Mouse (Mus musculus) ovary, postnatal 10 days (tissue): ENCODE results near the gene Car5a.

ENCODE experiments used
- DNase-seq: peaks from one replicate; pipeline ENCODE4 v3.0.0; 2022; ENCODE audit warnings: low spot score

The Car5a gene

DNA sequence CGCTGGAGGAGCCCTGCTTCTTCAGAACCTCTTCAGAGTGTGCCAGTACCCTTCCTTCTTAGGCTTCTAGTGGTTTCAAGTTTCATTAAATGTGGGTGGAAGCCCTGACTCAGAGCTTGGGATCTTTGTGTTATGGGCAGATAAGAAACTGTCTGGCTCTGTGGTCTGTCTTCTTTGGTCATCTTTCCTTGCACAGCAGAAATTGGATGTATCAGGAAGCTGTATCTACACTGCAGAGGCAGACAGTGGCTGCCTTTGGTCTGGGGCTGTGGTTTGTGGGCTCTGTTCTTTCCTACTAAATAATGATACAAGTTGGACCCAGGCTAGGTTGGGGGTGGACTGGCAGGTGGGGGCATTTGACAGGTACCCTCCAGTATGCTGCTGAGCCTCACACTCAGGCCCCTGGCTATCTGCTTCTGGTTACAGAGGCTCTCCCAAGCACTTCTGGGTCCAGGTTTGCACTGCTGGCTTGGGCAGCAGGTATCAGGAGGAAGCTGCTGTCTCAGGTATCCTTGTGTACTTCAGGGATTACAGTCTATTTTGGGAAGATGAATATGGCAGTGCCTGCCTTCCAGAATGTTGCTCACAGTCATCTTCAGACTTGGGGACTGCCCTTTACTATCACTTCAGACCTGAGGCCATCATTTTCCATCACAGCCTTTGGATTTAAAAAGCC lies 11.3 kb upstream of the Car5a start:
- no peak for DNase-seq

DNA sequence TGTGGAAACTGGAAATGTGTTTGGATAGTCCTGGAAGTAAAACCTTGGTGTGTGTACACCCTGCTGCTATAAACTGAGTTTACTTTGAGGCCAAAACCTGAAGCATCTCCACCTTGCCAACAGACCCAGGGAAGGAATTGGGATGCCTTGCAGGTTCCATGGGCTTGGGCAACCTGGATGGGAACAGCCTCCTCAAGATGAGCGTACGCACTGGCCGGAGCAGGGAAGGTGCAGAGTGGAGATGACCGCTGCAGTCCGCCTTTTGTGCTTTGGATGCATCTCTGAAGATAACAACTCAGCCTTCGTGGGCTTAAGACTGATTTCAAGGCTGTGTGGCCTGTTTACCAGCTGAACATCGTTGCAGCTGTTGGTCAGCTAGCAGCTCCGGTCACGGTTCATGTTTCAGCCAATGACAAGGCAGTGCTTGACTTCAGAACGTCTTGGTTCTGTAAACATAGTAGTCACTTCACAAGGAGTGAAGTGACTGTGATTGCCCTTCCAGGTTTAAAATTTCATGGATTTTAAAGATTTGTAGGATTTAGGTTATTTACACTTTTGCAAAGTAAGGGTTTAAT lies 10.4 kb upstream of the Car5a start:
- no peak for DNase-seq

DNA sequence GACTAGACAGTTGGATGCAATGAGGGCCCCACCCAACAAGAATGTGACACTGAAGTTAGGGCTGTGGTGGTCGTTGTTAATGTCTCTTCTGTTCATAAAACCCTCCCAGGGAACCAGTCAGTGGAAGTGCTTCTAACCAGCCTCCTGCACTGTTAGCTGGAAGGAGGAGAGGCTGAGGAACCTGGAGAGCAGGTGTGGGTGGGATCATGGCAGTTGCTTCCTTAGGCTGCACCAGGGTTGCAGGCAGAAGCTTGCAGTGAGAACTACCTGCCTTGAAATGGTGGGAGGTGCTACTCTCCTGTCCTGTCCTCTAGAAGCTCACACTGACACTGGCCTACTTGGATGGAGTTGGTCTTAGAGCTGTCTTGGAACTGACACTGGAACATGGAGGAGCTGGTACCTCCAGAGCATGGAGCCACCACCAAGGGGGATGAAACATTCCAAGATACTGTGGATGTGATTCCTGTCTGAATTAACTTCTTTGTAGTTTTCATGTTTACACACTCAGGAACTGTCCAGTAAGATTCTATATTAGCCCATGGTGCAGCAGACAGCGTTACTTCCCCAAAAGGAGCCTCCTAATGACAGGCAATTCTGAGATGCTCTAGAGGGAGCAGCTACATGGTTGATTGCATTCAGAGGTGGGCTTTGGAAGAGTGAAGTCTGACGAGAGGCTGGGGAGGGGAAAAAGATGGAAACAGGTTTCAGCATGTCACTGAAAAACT lies 9.3 kb upstream of the Car5a start:
- DNase-seq = no peak

DNA sequence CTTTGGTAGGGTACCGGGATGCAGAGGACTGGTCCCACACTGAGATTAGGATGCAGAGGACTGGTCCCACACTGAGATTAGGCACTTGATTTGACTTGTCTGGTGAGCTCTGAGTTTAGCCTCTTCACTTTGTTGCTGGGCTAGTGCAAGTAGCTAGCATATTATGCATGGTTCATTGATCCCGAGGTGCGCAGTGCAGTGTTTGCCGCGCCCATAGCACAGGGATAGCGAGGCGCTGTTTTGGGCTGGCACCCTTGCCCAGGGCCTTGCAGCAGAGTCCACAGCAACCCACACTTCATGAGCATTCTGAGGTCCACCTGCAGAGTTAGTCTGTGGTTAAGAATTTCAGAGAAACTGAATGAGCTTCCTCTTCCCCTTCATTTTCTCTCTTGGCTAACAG lies 8.1 kb upstream of the Car5a start:
- no peak for DNase-seq

DNA sequence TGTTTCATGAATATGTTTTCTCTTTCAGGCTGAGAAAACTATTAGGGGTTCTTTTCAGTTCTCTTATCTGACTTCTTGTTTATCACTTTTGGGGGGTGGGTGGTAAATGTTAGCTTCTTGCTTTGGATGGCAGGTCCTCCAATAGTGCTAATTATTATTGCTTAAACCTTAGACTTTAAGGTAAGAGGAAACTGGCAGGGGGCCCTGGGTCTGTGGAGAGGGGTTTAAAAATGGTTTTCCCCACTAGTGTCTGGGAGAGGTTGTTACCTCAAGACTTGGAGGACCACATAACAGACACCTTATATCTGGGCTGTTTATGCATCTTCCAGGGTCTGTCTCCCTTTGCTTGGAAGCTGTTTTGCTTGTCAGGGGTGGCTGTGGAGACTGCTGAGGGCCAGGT lies 7.4 kb upstream of the Car5a start:
- DNase-seq = no peak

DNA sequence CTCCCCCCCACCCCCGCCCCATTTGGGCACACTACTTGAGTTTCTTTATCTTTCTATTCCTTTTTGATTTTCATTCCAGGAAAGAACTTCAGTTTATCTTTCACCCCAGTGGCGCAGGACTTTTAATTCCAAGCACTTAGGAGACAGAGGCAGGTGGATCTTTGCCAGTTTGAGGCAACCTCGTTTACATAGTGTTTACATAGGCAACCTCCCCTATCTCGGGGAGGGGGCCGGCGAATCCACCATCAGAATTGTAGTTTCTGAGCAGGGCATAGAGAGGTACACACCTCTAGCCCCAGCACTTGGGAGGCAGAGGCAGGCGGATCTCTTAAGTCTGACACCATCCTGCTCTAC lies 6.9 kb upstream of the Car5a start:
- DNase-seq = no peak

DNA sequence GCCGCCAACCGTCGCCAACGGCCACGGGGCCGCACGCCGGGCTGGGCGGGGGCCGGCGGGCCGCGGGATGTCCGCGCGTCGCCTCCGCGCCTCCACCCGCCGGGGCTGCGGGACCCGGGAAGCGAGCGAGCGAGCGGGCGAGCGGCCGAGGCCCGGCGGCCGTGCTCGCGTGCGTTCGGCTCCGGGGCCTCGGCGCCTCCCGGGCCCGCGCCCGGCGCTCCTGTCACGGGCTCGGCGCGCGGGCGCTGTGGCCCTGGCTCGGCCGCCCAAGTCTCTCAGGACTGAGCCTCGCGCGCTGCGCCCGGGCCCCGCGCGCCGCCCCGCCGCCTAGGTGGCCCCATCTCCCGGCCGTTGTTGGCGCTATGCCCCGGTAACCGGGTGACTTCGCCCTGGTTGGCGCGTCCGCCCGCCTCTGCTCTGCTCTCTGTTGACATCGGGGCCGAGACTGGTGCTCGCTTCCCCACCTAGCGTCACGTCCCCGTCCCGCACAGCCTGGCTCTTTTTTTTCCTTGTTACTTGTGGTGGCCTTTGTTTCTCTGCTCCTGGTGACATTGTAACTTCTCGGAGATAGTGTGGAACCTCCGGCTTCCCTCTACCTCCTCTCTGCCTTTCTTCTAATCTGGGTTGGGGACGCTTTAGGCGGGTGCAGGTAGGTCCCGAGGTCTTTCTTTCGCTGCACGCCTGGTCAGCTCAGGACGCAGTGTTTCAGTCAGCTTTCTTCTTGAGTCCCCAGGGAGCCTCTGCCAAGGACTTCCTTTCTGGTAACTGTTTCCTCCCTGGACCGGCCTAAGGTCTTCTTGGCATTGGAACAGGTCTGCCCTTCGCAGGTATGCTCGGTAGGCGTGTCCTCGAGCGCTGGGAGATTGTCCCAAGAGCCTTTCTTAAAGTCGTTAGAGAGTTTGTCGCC lies 6.3 kb upstream of the Car5a start:
- no peak for DNase-seq

DNA sequence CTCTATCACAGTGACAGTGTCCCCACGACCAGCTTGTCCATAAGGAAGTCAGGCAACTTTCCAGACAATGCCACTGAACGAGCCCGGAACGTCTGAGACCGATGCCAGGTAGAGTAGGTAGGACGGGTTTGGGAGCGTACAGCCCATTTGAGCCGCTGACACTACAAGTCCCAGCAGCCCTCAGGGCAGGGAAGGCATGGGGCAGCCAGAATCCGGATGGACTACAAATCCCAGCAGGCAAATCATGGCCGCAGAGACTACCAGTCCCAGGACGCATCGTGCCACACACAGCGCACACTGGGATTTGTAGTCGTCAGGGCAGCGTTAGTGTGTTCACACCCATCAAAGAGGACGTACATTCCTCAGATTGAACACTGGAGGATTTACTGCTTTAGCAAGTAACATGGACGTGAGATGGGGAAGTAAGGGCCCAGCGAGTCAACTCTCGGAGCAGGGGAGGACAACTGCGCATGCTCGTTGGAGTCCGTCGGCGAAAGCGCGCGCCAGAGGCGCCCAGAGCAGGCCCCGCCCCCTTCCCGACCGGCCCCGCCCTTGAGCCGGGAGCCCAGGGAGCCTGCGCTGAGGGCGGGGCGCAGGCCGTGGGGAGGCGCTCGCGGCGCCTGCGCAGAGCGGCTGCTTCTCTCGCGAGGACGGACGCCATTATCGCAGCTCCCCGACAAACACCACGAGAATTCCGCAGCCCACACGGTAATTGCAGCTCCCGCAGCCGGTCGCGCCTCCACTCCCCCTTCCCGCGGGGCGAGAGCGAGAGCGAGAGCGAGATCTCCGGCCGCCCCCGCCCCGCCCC lies 5.4 kb upstream of the Car5a start:
- peak; percentile 95 for DNase-seq

DNA sequence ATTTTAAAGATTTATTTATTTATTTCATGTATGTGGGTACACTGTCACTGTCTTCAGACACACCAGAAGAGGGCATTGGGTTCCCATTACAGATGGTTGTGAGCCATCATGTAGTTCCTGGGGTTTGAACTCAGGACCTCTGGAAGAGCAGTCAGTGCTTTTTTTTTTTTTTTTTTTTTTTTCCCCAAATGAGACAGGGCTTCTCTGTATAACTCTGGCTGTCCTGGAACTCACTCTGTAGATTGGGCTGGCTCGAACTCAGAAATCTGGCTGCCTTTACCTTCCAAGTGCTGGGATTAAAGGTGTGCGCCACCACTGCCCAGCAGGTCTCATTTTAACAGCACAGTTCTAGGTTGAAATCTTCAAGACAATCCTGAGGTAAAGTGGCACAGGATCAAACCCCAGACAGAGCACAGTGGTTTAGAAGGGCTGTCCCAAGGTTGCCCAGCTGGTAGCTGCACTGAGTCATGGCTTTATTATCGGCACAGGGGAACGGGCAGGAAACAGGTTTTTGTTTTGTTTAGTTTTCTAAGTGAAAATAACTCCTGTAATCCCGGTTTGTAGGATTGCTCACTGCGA lies 4.6 kb upstream of the Car5a start, which contains the start of gene Banp:
Gene Banp, plus strand, starts transcription at position 529 of the 579 bp plus-strand sequence.
- DNase-seq = no peak

DNA sequence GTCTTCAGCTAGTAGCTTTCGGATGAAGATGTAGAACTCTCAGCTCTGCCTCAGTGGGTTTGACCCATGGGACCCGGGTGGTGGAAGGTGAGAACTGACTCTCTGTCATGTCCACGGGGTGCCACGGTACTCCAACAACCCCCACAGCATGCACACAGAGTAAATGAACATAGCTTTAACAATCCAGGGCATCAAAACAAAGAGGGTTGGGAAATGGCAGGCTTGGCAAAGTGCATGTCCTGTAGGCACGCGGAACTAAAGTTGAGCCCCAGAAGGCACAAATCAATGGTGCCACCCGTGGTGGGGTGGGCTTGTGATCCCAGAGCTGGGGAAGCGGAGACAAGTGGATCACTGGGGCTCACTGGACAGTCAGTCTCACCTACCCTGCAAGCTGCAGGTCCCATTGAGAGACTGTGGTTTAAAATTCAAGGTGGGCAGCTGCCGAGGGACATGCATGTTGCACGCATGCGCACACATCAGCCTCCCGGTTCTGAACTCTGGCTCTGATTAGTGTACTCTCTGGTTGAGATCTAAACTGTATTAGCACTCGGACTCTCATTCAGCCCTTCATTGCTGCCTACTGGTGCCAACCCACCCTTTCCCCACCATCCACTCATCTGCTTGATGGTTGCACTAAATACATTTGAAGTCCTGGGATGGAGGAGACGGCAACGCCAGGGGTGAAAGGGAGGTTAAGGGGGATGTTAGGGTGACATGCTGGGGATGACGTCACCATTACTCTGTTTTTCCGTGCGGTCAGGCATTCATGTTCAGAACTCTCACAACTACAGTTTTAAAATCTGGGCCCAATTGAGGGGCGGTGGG lies 3.8 kb upstream of the Car5a start:
- no peak for DNase-seq

DNA sequence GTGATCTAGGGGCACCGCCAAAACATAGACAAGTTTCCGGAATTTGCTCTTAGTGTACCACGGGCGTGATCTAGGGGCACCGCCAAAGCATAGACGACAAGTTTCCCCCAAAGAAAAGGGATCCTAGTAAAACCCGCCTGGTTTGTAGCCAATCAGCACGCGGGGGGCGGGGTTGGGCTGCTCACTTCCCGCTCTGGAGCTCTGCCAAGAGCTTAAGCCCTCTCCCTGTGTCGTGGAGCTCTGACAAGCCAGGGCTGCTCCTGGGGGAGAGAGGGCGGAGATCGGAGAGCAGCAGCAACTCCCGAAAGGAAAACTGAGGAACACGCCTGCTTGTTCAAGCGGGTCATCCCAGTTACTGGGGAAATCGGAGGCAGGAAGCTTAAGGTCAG lies 3.0 kb upstream of the Car5a start:
- peak; percentile 72 for DNase-seq

DNA sequence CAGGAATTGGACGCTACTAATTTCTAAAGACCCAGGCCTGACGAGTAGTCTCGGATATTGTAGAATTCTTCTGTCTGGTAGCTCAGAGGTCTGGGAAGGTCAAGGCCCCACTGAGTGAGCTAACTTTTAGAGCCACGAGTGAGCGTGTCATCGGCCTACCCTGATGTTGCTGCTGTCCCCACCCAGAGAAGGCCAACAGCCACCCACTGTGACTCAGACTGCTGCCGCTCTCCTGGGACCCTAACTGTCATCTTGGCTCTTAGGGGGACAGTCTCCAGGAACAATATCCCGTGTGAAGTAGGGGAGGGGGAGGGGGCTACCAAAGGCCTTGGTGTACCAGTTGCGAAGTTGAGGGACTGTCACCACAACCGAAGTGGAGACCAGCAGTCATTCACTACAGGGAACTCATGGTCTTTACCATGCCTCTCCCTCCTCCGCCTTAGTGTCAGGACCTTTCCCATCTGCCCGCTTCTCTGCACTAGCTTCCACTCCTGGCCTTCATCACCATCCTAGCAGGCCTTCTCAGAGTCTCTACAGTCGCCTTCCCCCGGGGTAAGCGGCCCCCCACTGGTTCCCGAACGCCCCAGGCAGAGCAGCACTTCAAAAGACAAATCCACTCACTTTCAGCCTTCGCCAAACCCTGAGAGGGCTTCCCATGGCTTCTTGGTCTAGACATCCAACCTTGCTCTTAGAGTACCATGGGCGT lies 2.5 kb upstream of the Car5a start:
- DNase-seq = no peak

DNA sequence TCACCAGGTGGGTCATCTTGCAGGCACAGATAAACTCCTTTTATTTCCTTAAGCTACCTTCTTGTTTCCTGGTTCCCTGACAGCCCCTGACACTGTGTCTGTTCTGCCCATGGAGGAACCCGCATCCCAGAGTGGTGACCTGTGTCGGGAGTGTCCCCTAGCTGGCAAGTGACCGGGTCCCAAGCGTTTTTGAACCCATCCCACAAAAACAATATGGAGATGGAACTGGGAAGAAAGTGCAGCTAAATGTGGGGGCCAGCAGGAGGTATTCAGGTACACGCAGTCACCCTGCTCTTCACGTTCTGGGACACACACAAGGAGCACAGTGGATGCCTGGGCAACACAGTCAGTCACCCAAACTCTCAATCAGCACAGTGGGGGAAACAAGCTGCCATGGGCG lies 1.6 kb upstream of the Car5a start:
- no peak for DNase-seq

DNA sequence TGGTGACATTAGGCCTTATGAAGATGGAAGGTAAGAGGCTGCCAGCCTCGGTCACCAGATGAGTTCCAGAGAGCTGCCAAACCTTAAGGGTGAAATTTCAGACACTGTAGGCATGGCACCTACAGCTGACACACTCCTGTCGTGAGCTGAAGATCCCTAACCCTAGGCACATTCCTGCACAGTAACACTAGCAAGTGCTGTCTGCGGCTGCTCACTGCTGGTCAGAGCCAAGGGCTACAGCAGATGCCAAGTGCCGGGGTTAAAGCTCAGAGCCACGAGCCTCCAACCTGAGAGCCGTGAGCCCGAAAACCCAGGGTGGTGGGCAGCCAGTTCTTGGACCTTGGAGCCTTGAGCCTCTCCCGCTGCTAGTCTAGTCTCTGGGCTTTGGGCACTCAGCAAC lies 988 bp downstream of the Car5a start:
- no peak for DNase-seq

DNA sequence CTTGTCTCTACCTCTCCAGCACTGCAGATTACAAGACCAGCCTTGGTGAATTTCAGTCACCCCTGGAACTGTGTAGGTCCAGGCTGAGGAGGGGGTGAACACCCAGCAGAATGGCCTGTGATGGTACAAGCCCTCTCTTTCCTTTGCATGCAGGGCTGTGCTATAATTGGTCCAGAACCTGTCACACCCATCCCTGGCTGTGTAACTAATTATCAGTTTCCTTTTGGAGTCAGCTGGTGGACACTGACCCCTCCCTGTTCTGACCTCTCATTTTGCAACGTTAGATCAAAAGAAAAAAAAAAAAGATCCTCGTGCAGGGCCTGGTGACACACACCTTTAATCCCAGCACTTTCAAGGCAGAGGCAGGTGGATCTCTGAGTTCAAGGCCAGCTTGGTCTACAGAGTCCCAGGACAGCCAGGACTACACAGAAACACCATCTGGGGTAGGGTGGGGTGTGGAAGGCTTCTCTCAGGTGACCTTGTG lies 1.6 kb downstream of the Car5a start:
- DNase-seq = no peak

DNA sequence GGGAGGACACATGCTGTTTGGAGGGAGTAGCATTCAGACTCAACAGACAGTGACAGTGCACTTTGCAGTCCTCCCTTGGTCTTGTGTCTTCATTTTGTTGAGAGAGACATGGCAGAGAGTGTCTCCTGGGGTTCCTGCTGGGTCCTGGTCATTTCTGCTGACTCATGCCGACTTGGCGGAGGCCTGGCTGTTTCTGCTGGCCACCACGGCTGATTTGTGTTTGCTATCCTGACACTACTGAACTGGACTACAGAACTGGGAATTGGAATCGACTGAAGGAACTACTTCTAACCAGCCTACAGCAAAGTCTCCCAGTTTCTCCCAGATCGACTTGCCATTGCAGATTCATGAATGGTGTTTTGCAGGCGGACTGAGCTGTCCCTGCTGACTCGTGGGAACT lies 6.0 kb downstream of the Car5a start:
- no peak for DNase-seq

DNA sequence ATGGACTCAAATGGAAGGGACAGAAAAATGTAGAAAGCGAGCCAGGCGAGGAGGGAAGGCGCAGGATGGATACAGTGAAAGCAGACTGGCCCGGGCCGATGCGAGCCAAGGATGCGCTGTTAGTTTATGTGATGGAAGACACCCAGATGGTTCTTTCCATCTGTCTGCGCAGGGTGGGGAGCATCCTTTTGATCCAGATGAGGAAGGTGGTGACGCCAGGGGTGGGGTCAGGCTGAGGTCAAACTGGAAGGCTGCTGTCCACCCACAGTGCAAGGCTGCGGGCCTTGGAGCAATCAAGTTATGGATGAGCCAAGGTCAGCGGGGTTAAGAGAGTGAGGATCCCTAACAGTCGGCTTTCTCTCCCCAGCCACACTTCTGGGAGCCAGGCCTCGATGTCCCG lies 8.3 kb downstream of the Car5a start:
- no peak for DNase-seq

DNA sequence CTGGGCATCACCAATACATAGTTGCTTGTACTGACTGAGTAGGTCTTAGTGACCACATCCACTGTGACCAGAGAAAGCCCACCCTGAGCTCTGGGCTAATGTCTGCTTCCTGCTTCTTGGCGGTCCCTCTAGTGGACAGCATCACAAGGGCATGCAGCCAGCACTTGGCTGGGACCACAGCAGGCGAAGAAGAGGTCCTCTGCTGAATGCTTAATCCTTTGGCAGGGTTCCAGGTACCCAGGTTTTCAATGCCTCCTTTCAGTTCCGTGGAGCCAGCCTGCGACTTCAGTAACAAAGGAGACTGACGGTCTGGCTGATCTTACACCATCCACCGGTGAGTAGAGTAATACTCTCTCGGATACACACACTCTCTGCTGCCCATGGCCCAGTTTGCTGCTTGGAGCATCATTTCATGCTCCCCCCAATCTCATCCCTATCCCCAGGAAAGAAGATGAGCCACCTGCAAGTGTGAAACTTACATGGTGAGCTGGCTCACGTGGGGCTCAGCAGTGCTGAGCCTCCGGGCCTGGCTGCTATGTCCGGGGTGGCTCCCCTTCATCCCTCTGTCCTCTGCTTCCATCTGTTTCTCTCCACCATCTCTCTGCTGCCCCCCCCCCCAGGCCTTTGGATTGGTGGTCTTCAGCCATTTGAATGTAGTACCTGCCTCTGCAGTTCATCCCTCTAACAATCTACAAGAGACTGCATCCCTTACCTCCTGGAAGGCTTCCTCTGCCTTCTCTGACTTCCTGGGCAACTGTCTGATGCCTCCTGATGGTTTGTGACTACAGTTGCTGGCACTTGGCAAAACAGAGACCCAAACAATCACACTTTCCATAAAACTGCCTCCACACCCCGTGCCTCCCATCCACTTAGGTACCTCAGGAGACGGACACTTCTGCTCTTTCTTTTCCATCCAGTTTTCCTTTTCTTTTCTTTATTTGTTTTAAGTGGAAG lies 9.1 kb downstream of the Car5a start:
- no peak for DNase-seq

DNA sequence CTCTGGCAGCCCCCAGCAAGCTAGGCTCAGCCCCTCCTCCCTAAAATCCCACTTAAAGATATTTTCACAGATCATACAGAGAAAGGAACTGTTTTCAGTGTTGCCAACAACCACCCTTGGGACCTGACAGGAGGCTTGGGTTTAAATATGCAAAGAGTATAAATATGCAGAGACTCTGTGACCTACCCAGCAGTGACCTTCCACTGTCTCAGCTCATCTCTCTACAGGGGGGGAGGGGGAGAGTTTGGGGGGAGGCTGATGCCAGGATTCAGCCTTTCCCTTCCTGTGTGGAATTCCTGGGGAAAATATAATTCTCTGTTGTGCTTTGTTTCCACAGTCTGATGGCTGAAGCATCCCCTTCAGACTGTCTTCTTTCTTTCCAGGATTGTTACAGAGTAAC lies 9.8 kb downstream of the Car5a start:
- DNase-seq = no peak
